Mouse (Mus musculus) embryo, embryonic 9.5 days (tissue): ENCODE measurements around the gene Nrip2.
"Not testable (repeated sequence)": the region's sequence is repeated elsewhere in the genome, so short reads cannot be mapped to it uniquely, and the experiment has no call there.

Experiments used
- DNase-seq: peaks from one replicate; pipeline ENCODE4 v3.0.0-alpha.2; 2017; ENCODE audit errors: extremely low spot score

Gene Nrip2

DNA sequence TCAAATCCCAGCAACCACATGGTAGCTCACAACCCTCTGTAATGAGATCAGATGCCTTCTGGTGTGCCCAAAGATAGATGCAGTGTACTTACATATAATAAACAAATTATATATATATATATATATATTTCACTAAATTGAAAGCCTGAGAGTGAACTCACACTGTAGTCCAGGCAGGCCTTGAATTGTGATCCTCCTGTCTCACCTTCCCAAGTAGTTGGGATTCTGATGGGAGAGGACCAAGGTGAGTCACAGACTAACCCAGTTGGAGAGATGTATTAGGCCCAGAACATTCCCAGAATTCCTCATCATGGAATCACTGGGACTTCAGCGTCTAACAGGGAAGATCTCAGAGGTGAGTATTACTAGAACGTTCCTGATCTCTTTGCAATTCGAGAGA is at the start of gene Nrip2:
Gene Nrip2 (plus strand): TSS at position 301 of the 400 bp plus-strand sequence.
- DNase-seq: no peak

DNA sequence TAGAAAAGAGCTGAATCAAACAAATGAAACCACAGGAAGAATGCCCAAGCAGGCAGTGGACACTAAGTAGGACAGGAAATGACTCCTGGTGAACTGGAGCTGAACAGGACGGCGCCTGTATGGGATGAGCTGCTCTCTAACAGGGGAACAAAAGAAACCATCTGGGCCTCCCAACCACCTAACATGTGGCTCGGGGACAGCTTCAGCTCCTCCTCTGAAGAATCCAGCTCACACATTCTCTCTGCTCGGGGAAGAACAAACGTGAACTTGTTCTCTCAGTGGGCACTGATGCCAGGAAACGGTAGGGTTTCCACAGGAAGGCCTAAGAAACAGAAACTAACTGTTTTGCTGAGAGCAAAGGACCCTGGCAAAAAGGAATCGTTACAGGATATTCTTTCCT is 49.4 kb upstream of the Nrip2 start:
- no peak for DNase-seq

DNA sequence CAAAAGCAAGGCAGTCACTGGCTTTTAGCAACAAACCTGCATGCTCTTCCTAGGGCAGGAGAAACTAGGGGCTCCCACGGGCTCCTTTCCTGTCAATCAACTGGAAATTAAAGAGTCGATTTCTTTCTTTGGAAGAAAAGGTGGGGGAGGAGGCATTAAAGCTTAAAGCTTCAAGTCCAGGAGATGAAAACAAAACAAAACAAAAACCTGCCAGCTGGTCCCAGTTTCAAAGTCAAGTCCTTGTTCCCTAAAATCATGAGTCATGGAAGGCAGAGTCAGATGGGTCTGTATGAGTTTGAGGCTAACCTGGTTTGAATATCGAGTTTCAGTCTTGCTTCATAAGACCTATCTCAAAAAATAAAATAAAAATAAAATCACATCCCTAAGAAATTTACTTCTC is 45.0 kb upstream of the Nrip2 start:
- no peak for DNase-seq

DNA sequence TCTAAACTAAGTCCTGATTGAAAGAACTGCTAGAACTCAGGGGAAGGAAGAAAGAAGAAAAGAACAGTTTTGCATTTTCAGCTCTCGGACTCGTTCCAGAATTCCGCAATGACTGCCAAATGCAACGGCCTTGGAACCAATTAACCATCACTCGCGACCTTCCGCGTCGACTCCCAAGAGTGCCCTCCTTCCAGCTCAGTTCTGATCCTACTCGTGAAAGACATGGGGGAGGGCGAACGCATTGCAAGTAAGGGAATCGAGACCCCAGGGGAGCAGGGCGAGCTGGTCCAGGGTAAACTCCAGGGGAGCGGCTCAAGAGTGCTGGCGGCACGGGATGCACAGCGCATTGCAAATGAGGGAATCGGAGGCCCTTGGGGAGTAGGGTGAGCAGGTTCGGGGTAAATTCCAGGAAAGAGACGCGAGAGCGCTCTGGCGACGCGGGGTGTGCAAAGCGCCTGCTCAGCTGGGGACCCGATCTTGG is 43.9 kb upstream of the Nrip2 start:
- no peak for DNase-seq

DNA sequence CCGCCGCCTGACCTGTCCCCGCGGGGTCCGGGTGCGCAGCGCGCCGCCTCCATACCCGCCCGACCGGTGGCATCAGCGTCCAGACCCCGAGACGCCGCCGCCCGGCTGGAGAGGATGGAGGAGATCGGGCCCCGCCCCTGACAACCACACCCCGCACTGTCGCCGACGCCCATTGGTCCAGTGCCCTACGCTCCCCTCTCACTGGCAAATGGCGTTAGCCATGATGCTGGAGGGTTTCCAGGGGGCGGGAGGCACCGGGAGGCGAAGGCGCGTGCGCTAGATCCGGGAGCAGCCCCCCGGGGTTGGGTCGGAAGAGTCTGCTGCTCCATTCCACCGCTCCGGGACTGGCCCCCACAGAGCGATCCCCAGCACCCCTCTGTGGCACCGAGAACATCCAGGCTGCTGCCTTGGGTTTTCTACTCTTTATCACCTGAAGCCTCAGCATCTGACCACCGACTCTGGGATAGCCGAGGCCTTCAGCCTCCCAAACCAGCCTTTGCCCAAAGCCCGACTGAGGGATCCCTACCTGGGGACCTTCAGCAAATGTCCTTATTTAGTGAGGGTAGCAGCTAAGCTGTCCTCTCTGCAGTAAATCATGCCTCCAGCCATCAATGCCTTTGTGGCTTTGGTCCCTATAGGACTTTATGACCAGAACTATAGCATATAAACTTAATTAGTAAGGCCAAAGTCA is 43.2 kb upstream of the Nrip2 start, which contains the start of gene Tulp3:
Gene Tulp3 (minus strand): TSS at position 126 of the 691 bp plus-strand sequence.
- DNase-seq: peak; percentile 98

DNA sequence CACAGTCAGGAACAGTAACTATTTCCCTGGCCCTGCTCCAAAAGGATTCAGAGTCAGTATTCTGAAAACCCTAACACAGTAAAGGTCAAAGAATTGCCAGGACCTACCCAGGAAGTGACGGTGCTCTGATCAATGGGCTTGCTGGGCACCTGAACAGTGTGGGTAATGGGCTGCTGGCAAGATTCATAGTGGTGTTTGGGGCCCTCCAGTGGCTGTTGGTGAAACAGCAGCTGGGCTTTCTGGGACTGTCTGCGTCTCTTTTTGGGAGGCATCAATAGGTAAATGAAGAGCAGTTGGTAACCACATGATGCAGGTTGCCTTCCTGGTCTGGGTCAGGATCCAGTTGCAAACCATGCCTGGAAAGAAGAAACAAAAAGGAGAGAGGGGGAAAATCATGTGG is 40.1 kb upstream of the Nrip2 start:
- peak; percentile 67 for DNase-seq

DNA sequence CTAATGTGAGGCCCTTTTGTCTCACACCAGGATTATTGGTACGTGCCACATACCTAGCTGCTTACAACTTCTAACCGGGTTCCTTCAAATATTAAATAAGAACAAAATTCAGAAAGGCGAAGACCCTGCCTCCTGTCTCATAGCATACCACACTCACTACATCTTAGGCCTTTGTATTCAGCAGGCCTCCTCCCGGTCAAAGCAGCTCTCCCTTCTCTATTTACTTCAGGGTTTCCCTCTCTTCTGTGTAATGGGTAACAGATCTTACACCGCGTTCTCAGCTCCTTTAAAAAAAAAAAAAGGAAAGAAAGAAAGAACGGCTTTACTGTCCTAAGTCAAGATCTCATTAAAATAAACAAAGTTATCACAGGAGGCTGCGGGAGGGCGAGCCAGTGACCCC is 37.2 kb upstream of the Nrip2 start:
- DNase-seq: no peak

DNA sequence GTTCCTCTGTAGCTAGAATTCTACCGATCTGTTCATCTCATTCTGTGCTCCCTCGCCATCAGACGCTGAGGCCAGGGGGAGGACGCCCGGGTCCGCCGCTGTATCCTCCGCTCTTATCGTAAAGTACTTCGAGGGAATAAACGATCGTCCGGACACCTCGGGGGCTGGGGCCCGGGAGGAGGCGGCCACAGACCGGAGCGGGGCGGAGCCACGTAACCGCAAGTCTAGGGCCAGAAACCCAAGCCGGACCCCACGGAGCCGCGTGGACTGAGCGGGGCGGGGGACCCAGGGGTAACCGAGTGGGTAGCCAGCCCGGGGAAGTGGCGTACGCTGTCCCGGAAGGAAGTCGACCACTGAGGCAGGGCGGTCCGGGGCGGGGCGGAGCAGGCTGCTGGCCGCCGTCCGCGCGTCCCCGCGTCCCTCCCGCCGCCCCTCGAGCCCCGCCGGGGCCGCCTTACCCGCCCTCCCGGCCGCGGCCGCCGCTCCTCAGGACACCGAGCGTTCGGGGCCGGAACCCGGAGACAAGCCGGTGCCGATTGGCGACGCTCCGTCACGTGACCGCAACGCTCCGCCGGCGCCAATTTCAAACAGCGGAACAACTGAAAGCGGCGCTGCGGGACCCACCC is 36.6 kb upstream of the Nrip2 start, which contains the start of the genes Rhno1 and Foxm1:
Gene Rhno1 (minus strand): TSS at position 531 of the 626 bp plus-strand sequence.
Gene Foxm1 (plus strand): TSS at position 587 of the 626 bp plus-strand sequence.
- peak; percentile 89 for DNase-seq

DNA sequence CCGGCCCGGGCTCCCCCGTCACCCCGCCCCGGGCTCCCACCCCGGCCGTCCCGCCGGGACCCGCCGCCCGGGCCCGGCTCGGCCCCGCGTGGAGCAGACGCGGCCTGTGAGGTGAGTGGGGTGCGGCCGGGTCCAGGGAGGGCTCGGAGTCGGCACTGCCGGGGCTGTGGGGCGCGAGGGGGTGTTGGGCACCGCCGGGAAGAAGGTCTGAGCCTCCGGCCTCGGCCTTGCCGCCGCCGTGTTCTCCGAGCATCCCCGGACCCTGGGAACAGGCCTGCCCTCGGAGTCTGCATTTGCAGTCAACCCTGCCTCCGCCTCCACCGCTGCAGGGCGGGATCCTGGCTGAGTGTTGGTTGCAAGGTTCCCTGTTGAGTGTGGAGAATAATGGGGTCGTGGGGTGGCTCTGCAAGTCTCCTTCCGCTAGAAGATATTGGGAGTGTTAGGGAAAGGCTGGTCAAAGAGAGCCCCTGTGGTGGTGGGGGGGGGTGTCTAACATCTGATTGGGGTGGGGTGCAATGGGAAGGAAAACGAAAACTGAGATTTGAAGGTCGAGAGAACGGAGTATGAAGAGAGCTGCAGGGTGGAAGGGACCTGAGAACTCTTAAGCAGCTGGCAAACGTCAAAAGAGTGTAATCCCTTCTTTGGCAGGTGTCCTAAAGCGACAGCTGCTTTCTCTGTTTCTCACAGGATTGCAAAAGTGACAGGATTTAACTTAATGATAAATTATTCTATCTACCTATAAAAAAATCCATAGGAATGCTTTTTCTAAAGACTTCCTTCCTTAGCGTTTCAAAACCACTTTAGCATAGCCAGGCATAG is 35.9 kb upstream of the Nrip2 start:
- peak; percentile 80 for DNase-seq

DNA sequence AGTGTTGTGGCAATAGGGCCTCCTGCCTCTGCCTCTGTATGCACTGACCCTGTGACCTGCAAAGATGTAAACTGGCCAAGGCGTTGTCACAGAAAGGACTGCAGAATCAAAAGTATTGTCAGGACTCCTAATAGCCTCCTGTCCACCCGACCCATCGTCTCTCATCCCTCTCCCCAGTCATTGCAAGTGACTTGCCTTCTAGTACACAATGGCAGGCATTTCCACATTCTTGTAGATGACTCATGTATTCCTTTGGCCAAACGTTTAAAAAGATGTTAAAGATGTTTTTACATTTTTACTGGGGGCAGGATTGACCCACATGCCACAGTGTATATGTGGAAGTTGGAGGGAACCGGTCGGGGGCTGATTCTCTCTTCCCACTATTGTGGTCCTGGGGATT is 34.4 kb upstream of the Nrip2 start:
- no peak for DNase-seq

DNA sequence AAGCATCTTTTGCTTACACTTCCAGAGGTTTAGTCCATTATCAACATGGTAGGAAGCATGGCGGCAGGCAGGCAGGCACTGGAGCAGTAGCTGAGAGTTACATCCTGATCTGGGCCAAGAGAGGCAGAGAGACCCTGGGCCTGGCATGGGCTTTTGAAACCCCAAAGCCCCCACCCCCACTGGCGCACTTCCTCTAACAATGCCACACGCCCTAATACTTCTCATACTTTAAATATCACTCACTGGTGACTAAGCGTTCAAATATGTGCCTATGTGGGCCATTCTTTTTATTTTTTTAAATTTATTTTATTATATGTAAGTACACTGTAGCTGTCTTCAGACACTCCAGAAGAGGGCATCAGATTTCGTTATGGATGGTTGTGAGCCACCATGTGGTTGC is 32.6 kb upstream of the Nrip2 start:
- no peak for DNase-seq

DNA sequence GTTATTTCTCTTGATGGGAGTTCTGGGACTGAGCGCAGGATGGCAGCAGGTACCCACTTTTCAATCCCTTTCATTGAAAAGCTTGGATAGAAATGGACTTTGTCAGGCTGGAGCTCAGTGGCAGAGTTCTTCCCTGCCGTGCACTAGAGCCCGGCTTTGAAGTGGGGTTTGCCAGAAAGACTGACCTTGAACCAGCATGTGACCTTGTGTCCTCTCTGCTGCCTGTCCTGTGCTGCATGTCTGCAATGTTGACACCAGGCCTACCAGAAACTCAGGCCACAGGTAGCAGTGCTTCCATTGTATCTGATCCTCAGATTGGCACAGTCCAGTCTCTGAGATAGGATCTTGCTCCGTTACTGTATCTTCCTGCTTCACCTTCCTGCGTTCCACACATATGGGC is 29.1 kb upstream of the Nrip2 start:
- DNase-seq: no peak

DNA sequence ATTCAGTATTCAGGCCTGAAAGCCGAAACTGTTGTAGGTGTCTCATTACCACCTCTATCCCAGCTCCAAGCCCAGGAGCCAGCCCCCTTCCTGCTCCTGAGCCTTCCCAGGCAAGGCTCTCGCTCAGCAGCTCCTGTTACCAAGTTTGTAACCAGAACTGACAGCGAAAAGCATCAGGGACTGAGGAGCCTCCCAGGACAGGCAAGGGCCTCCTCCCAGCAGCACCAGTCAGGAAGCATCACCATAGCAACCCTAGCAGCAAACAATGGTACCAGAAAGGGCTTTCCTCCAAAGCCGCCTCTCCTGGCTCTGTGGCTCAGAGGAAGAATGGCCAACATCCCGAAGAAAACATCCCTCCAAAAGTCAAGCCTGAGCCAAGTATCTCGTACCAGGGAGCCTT is 23.9 kb upstream of the Nrip2 start, which contains the start of the genes Tex52 and Gm44596:
Gene Tex52 (plus strand): TSS at position 265 of the 400 bp plus-strand sequence.
Gene Gm44596 (plus strand): TSS at position 312 of the 400 bp plus-strand sequence.
- peak; percentile 39 for DNase-seq

DNA sequence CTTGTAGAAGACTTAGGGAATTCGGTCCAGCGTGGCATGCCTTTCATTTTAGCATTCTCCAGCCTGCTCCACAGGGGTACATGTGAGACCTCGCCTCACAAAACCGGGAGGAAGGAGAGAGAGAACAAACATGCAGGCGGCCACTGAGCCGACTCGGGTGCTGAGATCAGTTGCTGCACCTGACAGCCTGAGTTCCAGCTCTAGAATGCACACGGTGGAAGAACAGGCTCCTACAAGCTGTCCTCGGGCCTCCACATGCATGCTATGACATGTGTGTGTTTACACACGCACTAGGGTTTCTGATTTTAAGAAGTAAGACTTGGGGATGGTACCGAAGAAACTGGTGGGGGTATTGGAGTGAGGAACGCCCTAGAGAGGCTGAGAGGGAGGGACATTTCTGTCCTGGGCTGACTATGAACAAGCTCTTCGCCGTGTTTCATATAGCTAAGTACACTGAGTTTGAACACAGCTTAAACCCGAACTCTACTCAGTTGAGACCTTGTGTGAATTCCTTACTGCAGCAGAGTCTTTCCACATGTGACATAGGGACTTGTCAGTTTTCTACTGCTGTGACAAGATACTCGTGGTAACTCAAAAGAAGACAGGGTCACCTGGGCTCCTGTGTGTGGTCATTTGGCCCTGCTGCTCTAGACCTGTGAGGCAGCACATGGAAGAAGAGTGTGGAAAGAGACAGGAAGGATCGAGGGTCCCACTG is 22.6 kb upstream of the Nrip2 start:
- DNase-seq: no peak

DNA sequence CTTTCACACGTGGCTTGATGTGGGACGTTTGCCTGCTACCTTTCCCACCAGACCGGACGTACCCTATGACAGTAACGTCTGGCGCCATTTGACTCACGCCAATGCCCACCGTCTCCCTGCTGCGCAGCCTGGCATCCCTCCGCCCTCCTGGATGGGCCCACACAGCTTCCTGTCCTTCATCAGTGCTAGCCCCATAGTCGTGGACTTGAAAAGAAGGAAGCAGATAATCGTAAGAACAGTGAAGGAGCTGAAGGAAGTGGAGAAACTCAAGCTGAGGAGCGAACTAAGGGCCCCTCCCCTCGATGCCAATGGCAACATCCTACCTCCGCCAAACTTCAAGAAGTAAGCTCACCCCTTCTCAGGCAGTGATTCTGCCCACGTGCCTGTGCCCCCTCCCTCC is 19.5 kb upstream of the Nrip2 start:
- no peak for DNase-seq

DNA sequence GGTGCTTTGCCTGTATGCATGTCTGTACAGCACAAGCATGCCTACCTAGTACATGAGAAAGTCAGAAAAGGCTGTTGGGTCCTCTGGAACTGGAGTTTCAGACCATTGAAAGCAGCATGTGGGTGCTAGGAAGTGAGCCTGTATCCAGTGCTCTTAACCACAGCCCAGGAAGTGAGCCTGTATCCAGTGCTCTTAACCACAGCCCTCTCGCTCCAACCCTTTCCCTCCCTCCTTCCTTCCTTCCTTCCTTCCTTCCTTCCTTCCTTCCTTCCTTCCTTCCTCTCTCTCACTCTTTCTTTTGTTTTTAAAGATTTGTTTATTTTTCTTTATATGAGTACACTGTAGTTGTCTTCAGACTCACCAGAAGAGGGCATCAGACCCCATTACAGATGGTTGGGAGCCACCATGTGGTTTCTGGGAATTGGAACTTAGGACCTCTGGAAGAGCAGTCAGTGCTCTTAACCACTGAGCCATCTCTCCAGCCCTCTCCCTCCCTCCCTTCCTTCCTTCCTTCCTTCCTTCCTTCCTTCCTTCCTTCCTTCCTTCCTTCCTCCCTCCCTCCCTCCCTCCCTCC is 18.4 kb upstream of the Nrip2 start:
- DNase-seq: not testable (repeated sequence)

DNA sequence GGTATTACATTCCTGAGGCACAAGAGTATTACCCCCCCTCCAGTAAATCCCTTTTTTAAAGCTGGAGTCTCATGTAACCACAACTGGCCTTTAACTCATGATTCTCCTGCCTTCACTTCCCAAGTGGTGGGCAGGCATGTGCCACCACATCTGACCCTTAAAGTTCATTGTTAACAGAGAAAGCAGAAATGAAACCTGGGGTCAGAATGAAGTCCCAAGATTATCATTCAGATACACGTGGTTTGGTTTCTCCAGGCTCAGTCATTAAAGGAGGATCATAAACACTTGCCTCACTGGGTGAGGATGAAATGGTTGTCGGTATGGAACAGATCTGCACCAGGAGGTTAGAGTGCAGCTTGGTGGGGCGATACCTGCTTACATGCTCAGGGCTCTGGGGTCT is 17.8 kb upstream of the Nrip2 start:
- DNase-seq: no peak

DNA sequence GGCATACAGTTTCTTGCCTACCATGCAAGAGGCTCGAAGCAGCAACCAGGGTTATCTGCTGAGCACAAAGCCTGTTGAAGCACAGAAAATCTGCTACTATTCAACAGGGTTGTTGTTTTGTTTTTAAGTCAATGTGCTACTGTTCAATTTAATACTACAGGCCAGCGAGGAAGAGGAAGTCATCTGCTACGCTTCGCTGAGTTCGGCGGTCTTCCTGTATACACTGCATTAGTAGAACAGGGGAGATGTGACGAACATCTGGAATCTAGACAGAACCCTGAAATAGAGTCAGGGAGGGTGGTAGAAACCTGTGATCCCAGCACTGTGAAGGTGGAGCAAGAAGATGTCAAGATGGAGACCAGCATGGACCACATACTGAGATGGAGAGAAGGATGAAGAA is 15.3 kb upstream of the Nrip2 start:
- DNase-seq: no peak

DNA sequence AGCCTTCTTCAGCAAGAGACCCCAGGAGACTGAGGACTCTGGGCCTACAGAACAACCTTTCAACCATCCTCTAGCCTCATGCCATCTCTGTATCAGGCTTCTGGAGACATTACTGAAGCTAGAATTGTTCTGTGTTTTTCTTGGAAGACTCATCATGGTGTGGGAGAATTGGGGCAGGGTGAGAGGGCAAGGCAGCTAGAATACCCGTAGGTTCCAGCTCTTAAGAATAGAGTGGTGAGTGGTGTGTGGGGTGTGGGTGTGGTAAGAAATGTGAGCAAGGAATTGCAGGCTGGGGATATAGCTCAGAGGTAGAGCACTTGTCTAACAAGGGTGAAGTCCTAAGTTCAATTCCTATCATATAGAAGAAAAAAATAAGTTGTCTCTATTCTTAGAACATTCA is 14.1 kb upstream of the Nrip2 start:
- DNase-seq: no peak

DNA sequence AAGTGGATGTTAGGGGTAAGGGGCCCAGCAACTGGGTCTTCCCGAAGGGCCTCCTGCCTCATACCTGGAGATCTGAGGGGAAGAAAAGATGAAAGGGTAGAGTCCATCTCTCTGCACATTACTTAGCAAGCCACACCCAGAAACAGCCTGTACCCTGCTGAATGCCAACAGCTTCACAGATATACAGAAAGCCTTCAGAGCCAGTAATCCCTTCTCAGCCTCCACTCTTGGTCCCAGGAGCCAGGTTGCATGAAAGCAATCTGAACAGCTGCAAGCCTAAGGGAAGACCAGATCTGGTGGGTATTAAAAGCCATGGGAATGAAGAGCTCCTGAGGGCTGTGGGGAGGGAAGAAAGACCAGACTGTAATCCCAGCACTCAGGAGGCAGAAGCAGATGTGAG is 9.9 kb upstream of the Nrip2 start:
- no peak for DNase-seq

DNA sequence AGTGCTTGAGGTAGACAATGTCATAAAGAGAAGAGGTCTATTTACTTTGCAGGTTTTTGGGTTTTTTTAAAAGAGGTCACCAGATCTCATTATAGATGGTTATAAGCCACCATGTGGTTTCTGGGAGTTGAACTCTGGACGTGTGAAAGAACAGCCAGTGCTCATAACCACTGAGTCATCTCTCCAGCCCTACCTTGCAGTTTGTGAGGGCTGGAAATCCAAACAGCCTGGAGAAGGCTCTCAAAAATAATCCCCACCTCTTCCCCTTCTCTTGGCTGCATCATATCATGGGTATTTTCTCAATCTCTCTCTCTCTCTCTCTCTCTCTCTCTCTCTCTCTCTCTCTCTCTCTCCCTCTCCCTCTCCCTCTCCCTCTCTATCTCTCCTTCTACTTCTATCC is 8.4 kb upstream of the Nrip2 start:
- DNase-seq: no peak
